Mouse (Mus musculus) gastrocnemius, postnatal 25 days (tissue): Measurements from ENCODE around the gene Prl2c1. TPM values are rescaled to one million over a fixed set of nuclear protein-coding genes. Genes with fewer than 3 reads are reported as not detected.
"Not testable (repeated sequence)": the region's sequence is repeated elsewhere in the genome, so short reads cannot be mapped to it uniquely, and the experiment has no call there.

ENCODE experiments used
- DNase-seq: peaks from one replicate; pipeline ENCODE4 v3.0.0; 2022
- long read RNA-seq, 2 experiments: library from polyadenylated mRNA; stranded (forward); transcript quantifications; one replicate each; pipeline ENCODE4 v2.0.0; 2021
- total RNA-seq, 2 experiments: library from RNA; stranded (reverse); gene quantifications; 1 replicate in 1 of 2; 2 replicates in 1 of 2; pipeline ENCODE4 v1.2.3; 2021

The Prl2c1 gene
- total RNA-seq: not detected
- long read RNA-seq, experiment 1: 0 reads
- long read RNA-seq, experiment 2: 0 reads

- DNase-seq: no peak
These were observed at the start of gene Prl2c1 for GRCm38 (mm10) chr13:27849042-27849441. Gene Prl2c1, plus strand, starts transcription at chr13:27849342.

DNA sequence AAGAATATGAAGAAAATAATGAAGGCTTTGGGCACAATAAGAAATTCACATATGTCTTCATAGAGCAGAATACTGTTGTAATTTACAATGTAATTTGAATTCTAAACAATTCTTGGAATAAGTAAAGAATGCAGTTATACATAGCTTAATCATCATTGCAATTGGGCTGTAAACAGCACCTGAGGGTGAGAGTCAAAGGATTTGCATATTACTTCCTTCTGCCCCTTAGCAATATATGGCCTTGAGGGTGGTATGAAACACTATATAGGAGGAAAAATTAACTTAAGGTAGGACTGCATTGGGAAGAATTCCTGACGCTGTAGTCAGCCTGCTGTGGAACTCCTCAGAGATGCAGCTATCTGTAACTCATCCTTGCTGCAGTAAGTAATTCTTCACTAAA is 47.8 kb upstream of the Prl2c1 start, which contains the start of gene Prl2a1:
Prl2a1 (plus strand) TSS at position 301 of the 400 bp plus-strand sequence.
- no peak for DNase-seq

DNA sequence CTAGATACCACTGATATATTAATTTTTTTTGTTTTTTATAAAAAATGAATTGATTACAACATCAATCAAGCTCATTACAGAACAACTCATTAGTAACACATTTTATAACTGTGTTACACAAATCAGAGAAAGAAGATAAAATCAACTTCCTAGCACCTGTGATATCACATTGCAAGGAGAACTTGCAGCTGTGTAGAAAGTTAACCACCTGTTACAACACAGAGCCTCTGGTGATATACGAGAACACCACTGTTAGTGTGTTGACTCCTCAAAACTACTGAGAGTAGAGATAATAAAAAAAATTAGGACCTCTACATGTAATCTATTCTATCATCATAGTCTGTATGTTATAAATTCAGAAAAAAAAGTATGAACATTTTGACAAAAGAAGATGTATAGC is 46.4 kb upstream of the Prl2c1 start:
- no peak for DNase-seq

- DNase-seq: not testable (repeated sequence)
These were observed 55.1 kb downstream of the Prl2c1 start for GRCm38 (mm10) chr13:27904236-27904635.

Other genes starting within 250 kb of the Prl2c1 start
- not detected for gene Prl7b1, start 238.8 kb upstream of the Prl2c1 start, total RNA-seq
- gene Prl7a1, start 206.8 kb upstream of the Prl2c1 start, total RNA-seq: not detected
- gene Prl7a2, start 181.3 kb upstream of the Prl2c1 start, total RNA-seq: not detected
- not detected for gene Prl7d1, start 132.6 kb upstream of the Prl2c1 start, total RNA-seq
- gene Prl7c1, start 68.5 kb upstream of the Prl2c1 start, total RNA-seq: not detected
- not detected for gene Prl2a1, start 47.7 kb upstream of the Prl2c1 start, total RNA-seq
- gene Prl4a1, start 166.9 kb downstream of the Prl2c1 start, total RNA-seq: not detected